Mouse (Mus musculus) right cerebral cortex, postnatal 25 days (tissue): ENCODE measurements at regions not wholly inside any gene's neighbourhood (a gene's known extent, or its start where the extent isn't known, plus 50 kb on each side); places are given as distances from the start of the nearest gene placed in this dataset.
A peak's percentile ranks its signal among the peaks of the same experiment; 100 is the strongest.

Experiments
- DNase-seq: peaks from one replicate; pipeline ENCODE4 v3.0.0; 2022

- DNase-seq, result no peak
Observed at GRCm38 (mm10) chr11:111450811-111451494, 385.0 kb downstream of the Kcnj2 start.

- no peak for DNase-seq
Observed at GRCm38 (mm10) chr11:111460046-111460445, 394.1 kb downstream of the Kcnj2 start.

DNA sequence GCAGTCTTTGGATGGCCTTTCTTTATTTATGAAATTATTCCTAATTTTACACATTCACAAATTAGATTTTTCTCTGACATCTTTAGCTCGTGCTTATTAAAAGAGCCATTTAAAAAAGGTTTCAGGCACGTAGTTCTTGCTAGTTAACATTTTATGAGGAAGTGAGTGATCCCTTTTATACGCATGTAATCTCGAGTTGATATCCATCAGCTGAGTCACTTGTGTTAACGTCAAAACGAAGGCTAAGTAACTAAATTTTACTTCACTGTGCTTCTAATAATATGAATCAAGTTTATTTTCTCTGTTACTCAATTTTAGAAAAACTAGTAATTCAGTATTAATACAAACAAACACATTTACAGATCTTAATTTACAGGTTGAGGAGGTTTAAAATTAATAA lies 419.0 kb downstream of the Kcnj2 start:
- DNase-seq, result no peak

- DNase-seq, result no peak
Observed at GRCm38 (mm10) chr11:111512471-111512870, 446.5 kb downstream of the Kcnj2 start.

- peak; percentile 68 for DNase-seq
Observed at GRCm38 (mm10) chr11:111522716-111523115, 456.8 kb downstream of the Kcnj2 start.

GRCm38 (mm10) chr11:111523465-111523864 lies 457.5 kb downstream of the Kcnj2 start:
- peak; percentile 76 for DNase-seq

- no peak for DNase-seq
Observed at GRCm38 (mm10) chr11:111526010-111526742, 460.2 kb downstream of the Kcnj2 start.

GRCm38 (mm10) chr11:111529591-111529990 lies 463.6 kb downstream of the Kcnj2 start:
- DNase-seq, result peak; percentile 13

DNA sequence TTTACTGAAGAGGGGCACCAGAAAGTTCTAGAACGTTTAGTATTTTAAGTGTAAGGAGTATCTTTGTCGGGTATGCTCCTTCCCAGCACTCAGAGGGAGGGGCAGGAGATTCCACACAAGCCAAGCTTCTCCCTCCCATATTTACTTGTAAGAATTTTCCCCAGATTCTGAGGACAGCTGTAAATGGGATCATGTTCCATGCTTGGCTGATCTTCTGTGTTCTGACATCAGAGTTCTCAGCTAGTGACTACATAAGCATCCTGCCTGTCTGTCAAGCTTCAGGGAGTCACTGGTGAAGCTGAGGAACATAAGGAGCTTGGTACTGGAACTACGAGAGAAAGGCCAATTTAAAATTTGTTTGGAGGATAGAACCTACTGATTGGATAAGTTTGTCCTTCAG lies 464.9 kb downstream of the Kcnj2 start:
- no peak for DNase-seq

DNA sequence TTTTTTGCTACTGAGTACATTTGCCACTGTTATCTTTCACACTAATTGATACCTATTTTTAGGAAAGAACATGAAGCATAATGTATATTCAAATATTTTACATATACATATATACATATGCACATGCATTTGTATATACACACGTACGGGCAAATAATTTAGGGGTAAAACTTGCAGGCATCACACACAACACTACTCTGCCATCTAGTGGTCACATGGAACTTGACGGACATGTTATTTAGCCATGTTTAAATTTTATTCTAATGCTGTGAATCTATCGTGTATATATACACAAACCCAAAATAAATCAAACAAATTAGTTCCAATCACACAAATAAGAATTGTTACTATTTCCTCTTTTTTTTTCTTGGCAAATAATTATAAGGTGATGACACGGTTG lies 466.5 kb downstream of the Kcnj2 start:
- DNase-seq, result no peak

- peak; percentile 23 for DNase-seq
Observed at GRCm38 (mm10) chr11:111536040-111536836, 470.3 kb downstream of the Kcnj2 start.

- DNase-seq, result peak; percentile 44
Observed at GRCm38 (mm10) chr11:111537654-111538053, 471.7 kb downstream of the Kcnj2 start.

GRCm38 (mm10) chr11:111539960-111540359 lies 474.0 kb downstream of the Kcnj2 start:
- DNase-seq, result no peak

DNA sequence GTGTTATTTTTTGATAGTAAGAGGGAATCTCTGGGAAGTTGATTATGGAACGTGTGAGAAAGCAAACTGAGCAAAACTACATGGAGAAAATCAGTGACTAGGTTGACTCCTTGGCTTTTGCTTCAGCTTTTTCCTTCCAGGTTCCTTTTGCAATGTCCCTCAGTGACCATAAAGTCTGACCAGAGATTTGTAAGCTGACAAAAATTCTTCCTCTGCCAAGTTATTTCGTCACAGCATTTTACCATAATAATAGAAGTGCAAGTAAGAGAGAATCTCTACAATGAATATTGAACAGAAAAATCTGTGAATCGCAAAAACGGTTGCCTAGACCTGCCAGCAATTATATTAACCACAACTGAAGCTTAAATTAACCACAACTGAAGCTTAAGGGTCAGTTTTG lies 479.3 kb downstream of the Kcnj2 start:
- DNase-seq, result no peak

DNA sequence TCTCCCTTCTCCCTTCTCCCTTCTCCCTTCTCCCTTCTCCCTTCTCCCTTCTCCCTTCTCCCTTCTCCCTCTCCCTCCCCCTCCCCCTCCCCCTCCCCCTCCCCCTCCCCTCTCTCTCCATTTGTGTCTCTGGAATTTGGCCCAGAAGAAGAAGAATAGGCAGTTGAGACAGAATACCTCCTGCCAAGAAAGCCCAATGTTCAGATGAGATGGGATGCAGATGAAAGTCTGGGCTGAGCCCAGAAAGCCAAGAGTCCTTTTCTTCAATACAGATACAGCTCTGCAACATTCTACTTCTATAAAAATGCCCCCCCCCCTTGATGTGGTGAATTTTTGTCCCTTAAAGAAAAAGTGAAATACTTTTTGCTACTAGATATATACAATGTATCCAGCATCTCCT lies 489.2 kb downstream of the Kcnj2 start:
- no peak for DNase-seq

DNA sequence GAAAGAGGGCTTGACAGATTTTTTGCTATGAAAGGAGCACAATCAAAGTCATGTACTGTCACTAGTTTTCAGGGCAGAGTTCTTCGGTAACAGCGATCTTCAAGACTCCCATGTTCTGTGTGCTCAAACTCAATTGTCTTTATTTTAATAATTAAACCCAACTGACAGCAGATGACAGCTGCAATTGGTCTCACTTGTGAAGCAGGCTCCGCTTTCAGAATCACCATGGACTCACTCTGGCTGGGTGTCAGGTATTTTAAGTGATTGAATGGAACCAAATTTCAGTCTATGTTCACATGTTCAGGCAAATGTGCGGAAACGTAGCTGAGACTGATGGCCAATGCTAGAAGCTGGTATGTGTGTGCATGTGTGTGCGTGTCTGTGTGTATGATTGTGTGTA lies 489.7 kb downstream of the Kcnj2 start:
- no peak for DNase-seq

GRCm38 (mm10) chr11:111558302-111559140 lies 492.6 kb downstream of the Kcnj2 start:
- no peak for DNase-seq

DNA sequence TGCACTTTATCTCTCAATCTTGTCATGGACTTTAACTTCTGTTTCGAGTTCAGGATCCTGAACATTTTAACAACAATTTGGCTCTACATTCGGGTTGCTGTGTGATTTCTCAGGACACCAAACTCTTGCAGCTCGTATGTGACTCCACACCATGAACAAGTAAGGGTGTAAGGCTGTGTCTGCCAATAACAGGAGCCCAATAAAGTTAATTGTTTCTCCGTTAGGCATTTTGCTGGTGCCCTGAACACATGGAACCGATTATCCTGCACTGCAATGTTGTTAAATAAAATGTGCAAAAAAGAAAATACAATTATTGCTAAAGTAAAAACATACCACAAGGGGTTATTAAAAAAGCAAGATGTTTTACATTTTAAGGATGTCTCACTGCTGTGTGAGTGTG lies 497.2 kb downstream of the Kcnj2 start:
- no peak for DNase-seq

DNA sequence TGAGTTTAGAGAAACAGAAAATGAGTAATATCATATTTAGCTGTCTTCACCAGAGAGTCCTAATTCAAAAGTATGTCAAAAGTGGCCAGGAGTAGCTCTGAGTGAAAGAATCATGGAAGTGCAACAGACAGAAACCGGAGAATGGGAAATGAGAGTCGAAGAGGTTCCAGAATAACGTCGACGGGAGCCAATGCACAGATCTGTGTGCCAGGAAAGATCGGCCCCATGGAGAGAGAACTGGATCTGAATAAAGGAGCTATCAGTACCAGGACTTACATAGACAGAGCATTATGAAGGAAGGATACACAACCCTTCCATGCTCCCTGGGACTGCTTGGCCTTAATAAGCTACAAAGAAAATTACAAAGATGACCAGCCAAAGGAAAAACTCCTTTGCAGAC lies 502.1 kb downstream of the Kcnj2 start:
- DNase-seq, result no peak

- no peak for DNase-seq
Observed at GRCm38 (mm10) chr11:111568876-111569275, 502.9 kb downstream of the Kcnj2 start.

- DNase-seq, result no peak
Observed at GRCm38 (mm10) chr11:111577883-111578282, 511.9 kb downstream of the Kcnj2 start.

- DNase-seq, result no peak
Observed at GRCm38 (mm10) chr11:111582980-111583379, 517.0 kb downstream of the Kcnj2 start.

DNA sequence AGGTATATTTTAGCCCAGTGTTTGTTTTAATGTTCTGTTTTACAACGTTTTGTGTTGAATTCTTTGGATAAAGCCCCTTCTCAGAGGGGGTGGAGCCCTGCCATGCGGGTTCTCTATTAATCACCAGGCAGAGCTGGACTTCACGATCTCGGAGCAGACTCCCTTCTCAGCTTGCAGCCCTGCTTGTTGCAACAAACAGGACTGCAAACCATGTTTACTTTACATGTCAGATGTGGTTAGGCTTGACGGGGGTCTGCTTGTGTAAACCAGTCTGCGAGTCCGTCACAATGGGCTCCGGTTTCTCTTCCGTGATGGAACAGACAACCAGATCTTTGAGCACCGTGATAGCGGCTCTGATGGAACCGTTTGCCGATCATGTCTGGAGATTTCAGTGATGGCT lies 517.6 kb downstream of the Kcnj2 start:
- DNase-seq, result no peak
